Mouse (Mus musculus) retina, postnatal 7 days (tissue): ENCODE measurements around the gene Itih3.

Source experiments
- DNase-seq: peaks from one replicate; pipeline ENCODE4 v3.0.0-alpha.2; 2012; ENCODE audit warnings: low read depth, low spot score

The Itih3 gene

GRCm38 (mm10) chr14:30923375-30924105, at the start of gene Itih3:
Itih3 (minus strand) TSS chr14:30923760.
- no peak for DNase-seq

DNA sequence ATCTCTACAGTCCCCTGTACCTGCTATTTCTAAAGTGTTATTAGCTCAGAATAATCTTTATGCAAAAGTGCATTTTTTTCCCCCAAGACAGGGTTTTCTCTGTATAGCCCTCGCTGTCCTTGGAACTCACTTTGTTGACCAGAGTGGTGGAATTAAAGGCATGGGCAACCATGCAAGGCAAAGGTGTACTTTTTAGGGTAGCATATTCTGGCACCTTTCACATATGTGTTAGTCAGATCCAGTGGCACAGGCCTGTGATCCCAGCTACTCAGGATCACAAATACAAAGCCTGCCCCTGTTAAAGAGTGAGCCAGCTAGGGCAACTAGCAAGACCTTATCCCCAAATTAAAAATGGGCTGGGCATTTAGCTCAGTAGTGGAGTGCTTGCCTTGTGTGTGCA, 36.8 kb upstream of the Itih3 start:
- no peak for DNase-seq

DNA sequence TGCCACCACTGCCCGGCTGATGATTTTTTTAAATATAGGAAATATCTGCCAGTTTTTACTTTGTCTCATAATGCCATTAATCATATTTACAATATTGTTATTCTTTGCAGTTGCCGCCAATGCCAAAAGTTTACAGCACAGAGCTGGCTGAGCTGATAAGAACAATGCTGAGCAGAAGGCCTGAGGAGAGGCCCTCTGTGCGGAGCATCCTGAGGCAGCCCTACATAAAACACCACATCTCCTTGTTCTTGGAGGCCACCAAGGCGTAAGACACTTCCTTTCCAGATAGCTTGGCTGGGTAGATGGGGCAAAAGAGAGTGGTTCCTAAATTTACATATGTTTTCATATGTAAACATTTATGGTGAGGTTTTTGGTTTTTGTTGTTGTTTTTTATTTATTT, 35.5 kb upstream of the Itih3 start:
- no peak for DNase-seq

- no peak for DNase-seq
Observed at GRCm38 (mm10) chr14:30958517-30958916, 35.0 kb upstream of the Itih3 start.

DNA sequence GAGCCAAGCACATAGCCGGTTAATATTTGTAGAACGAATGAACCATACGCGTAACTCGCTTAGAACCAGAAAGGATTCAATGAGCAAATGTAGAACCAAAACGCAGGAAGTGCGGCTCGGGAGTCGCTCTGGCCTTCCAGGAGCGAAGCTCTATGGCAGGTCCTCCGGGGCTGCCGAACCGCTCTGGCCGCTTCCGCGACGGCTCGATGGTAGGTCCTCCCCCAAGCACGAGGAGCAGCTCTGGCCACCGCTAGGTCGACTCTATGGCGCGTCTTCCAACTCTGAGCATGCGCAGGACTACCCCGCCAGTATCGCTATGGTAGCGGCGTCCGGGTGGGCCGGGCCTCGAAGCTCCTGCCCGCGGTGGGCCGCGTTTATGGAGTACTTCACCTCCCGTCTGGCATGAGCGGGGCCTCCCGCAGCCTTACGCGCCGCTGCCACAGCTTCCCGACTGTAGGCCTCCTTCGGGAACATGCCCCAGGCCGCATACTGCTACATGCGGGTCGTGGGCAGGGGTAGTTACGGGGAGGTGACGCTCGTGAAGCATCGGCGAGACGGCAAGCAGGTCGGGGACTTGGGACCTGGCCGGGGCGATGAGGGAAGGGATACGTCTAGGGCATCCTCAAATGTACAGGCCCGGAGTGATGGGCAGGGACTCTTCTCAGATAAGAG, 27.7 kb upstream of the Itih3 start, which contains the start of gene Nek4:
TSS of gene Nek4 (plus strand) at position 224 of the 672 bp plus-strand sequence.
- peak; percentile 91 for DNase-seq

DNA sequence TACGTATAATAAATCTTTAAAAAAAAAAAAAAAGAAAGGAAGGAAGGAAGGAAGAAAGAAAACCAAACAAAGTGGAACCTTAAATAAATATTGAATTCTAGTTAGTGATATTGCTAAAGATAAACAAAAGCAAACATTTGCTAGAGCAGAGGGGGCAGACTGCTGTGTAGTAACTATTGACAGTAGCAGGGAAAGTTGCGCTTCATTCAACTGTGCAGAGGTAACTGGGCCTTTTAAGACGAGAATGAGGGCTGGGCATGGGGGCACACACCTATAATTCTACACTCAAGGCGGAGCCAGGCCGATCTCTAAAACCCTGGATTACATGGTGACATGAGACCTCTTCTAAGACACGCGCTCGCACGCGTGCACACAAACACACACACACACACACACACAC, 26.4 kb upstream of the Itih3 start:
- DNase-seq, result no peak

DNA sequence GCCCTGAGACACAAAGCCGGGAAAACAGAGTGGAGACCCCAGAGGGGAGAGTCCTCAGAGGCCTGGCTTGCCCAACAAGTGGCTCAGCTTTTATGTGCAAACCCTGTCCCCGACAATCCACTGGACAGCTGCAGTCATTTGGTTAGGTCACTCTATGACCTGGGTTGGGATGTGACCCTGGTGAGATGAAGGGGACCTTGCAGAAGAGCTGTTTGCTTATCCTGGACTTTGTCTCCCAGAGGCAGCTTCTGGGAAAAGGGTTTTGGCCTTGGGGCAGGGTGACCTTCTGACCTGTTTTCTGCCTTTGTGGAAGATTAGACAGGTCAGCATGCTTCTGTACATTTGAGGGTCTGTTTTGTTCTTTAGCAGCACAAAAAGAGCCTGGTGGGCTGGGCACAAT, 21.2 kb upstream of the Itih3 start:
- DNase-seq, result no peak

GRCm38 (mm10) chr14:30943860-30944674, 20.5 kb upstream of the Itih3 start:
- no peak for DNase-seq

GRCm38 (mm10) chr14:30943038-30943437, 19.5 kb upstream of the Itih3 start, which contains the start of gene Itih1:
Itih1 (minus strand) TSS chr14:30943289.
- DNase-seq, result no peak

- DNase-seq, result no peak
Observed at GRCm38 (mm10) chr14:30942254-30942653, 18.7 kb upstream of the Itih3 start.

DNA sequence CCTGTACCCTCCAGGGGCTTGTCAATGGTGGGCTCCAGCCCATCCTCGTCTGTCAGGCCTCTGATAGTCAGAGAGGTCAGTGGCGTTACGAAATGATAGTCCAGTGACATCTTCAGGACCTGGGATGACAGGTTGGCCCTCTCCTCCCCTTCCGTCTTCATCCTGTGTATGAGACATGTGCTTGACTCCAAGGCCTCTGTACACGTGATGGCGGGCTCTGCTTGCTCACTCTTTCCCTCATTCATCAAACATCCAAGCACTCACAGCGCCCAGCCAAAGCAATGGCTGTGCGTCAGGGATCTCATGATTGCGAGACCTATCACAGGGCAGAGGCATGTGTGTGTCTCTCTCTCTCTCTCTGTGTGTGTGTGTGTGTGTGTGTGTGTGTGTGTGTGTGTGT, 9.8 kb upstream of the Itih3 start:
- DNase-seq, result no peak

DNA sequence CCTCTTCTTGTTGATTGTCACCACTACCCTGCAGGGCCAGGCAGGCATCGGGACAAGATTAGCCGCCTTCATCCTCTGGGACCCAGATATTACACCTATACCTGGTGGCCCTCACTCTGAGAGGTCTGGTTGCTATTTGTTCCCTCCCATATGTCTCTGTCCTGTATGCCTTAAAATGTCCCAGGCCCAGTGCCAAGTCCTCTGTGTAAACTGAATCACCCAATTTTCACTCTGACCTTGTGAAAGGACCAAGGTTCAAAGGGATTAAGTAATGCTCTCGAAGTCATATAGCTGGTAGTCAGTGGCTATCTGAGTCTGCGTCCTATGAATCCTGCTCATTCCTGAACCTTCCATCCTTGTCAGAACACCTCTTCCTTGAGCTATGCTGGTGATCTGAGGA, 6.8 kb upstream of the Itih3 start:
- no peak for DNase-seq

DNA sequence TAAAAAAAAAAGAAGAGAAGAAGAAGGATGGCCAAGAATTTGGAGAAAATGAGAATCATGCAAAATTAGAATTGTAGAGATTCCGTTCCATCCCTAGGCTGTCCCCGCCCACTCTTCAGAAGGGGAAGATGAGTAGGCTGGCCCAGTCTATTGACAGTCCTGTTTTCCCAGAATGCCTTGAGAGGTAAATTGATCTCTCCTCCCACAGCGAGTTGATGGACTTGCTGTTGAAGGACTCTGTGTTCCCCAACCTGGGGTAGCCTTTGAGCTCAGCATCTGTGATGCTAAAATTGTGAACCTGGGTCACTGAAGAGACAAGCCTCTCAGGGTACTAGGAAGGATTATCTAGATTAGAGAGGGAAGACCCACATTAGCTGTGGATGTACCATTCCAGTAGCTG, 1.9 kb upstream of the Itih3 start:
- DNase-seq, result no peak

DNA sequence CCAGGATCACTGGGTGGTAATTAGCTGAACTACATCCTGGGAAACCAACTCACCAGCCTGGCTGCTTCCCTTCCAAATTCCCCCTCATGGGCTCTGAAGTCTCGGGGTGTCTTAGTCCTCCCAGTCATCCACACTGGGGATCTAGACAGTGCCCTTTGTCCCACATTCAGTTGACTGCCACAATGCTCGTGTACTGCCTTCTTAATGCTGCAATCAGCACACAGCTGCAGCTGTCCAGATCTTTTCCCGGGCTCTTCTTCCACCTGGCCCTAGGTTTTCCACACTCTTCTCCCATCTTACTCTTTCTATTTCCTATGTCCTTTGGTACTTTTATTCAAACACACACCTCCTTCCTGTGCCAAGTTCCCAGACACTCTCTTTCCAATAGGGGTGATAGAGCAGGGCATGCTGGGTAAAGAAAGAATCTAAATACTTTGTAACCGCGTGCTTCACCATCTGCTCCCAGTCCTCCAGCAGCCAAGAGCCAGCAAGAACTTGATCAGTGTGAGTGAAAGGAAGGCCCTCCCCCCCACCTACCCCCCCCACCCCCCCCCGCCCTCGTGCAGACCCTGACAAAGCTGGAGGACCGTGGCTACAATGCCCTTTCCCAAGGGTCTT, 1.4 kb downstream of the Itih3 start:
- DNase-seq, result no peak

GRCm38 (mm10) chr14:30916516-30916915, 7.0 kb downstream of the Itih3 start:
- no peak for DNase-seq

- no peak for DNase-seq
Observed at GRCm38 (mm10) chr14:30913404-30913803, 10.2 kb downstream of the Itih3 start.

DNA sequence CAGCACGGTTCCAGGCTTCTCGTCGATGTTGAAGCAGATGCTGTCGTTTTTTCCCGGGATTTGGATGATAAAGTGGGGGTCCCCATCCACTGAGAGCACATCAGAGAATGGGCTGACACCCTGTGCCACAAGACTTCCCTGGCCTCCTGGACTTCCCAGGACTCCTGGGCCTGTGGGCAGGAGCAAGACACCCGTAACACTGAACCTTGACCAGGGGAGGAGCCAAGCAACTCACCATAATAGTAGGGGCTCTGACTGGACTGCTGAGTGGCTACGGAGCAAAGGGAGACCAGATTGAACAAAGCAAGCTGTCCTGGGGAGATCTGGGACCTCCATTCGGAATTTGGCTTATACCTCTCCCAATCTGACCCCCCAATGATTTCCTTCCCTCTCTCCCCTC, 10.9 kb downstream of the Itih3 start:
- no peak for DNase-seq

- no peak for DNase-seq
Observed at GRCm38 (mm10) chr14:30911141-30911540, 12.4 kb downstream of the Itih3 start.

DNA sequence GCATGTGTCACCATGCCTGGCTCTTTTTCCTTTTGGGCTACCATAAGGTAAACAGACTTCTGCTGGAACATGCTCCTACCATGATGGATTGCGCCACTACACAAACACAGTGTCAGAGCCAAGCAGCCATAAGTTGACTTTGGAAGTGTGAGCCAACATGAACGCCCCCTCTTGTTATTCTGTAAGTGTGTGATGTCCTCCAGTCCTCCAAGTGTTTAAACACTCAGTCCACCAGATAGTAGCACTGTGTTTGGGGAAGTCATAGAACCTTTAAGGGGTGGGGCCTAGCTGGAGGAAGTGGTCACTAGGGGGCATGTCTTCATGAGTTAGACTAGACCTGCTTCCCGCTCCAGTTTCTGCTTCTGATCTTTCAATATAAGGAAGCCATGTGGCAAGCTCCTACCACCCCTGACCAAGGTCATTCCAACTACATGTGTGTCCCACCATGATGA, 15.7 kb downstream of the Itih3 start:
- DNase-seq, result no peak

GRCm38 (mm10) chr14:30906001-30906400, 17.6 kb downstream of the Itih3 start:
- no peak for DNase-seq

DNA sequence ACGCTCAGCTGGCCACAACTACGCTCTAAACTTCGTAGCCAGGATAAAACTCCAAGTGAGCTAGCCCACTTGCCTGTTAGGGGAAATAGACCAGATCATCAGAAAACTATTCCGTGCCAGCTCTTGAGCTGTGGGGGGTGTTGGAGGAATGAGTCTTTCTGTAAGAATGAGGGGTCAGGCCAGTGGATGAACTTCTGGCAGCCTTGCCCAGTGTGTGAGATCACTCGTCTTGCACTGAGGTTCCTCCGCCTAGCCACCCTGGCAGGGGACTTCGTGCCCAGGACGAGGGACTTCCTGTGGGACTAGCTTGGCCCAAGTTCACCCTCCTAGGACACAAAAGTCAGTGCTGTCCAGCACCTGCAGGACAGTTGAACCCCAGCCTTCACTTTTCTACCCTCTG, 19.3 kb downstream of the Itih3 start:
- no peak for DNase-seq

DNA sequence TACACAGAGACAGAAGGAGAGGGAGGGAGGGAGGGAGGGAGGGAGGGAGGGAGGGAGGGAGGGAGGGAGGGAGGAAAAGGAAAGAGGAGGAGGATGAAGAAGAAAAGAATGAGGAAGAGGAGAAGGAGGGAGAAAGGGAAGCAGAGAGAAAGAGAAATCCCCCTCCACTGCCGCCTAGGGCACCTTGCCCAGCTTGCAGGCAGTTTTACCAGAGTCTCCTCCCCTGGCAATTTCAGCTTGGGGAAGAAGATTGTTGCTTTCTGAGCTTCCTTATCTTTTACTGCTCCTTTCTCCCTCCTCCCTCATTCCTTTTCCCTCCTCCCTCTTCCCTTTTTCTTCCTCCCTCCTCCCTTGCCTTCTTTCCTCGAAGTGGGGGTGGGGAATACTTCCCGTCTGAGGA, 20.5 kb downstream of the Itih3 start:
- DNase-seq, result no peak
